Mouse (Mus musculus): Measurements from ENCODE around the gene Susd3. TPM values are rescaled to one million over a fixed set of nuclear protein-coding genes. Genes with fewer than 3 reads are reported as not detected.

Susd3 gene
- polyA plus RNA-seq, 1 experiment from 2014 or later, result 12.6 TPM

GRCm38 (mm10) chr13:49212711-49213500, 35.6 kb downstream of the Susd3 start:
- H3K9me3 ChIP-seq (ENCODE audit: control insufficient read depth, low read length), result no peaks in the 10 kb centered on the region
- WGBS, result 84% methylated on average over 4 of the region's 4 CpGs

GRCm38 (mm10) chr13:49209306-49209705, 39.2 kb downstream of the Susd3 start:
- H3K36me3 ChIP-seq (ENCODE audit: control insufficient read depth, insufficient read depth, low read length), result no peaks in the 10 kb centered on the region
- 67% methylated on average over 7 of the region's 7 CpGs for WGBS
- no peak overlapping the region for H3K4me3 ChIP-seq (ENCODE audit: low read length)
- ATAC-seq (ENCODE audit: low FRiP score, low TSS enrichment), result 0 out of 2 replicates have a peak, but pooled peaks have one; percentile 17
- H3K27ac ChIP-seq (ENCODE audit: low read depth, low read length), result no peak overlapping the region
- H3K4me1 ChIP-seq (ENCODE audit: control insufficient read depth, insufficient read depth, low read length), result no peaks in the 10 kb centered on the region
- H3K9ac ChIP-seq (ENCODE audit: low read depth, low read length), result no peak overlapping the region
- H3K4me2 ChIP-seq (replicated peaks; ENCODE audit: low read depth, low read length), result no peak overlapping the region
- no peaks in the 10 kb centered on the region for H3K27me3 ChIP-seq (ENCODE audit: control insufficient read depth, insufficient read depth, low read length)
- no peaks in the 10 kb centered on the region for H3K9me3 ChIP-seq (ENCODE audit: control insufficient read depth, low read length)

More at GRCm38 (mm10) chr13:49212711-49213500, 35.6 kb downstream of the Susd3 start:
- Histone ChIP-seq H3K27ac (ENCODE audit: low read depth, low read length) (no peak overlapping the region), H3K9ac (ENCODE audit: low read depth, low read length) (no peak overlapping the region), H3K27me3 (ENCODE audit: control insufficient read depth, insufficient read depth, low read length) (no peaks in the 10 kb centered on the region), H3K4me3 (ENCODE audit: low read length) (no peak overlapping the region), H3K36me3 (ENCODE audit: control insufficient read depth, insufficient read depth, low read length) (no peaks in the 10 kb centered on the region), H3K4me2 (replicated peaks; ENCODE audit: low read depth, low read length) (no peak overlapping the region), H3K4me1 (ENCODE audit: control insufficient read depth, insufficient read depth, low read length) (0 out of 2 replicates have a peak, but pooled peaks cover 5% of the 10 kb centered on the region)
- no peak for ATAC-seq (ENCODE audit: low FRiP score, low TSS enrichment)

- no peaks in the 10 kb centered on the region for H3K36me3 ChIP-seq (ENCODE audit: control insufficient read depth, insufficient read depth, low read length)
- no peak overlapping the region for H3K9ac ChIP-seq (ENCODE audit: low read depth, low read length)
- H3K4me1 ChIP-seq (ENCODE audit: control insufficient read depth, insufficient read depth, low read length), result no peaks in the 10 kb centered on the region
- no peaks in the 10 kb centered on the region for H3K27me3 ChIP-seq (ENCODE audit: control insufficient read depth, insufficient read depth, low read length)
- ATAC-seq (ENCODE audit: low FRiP score, low TSS enrichment), result no peak
- H3K27ac ChIP-seq (ENCODE audit: low read depth, low read length), result no peak overlapping the region
- WGBS, result 94% methylated on average over 2 of the region's 2 CpGs
- H3K9me3 ChIP-seq (ENCODE audit: control insufficient read depth, low read length), result no peaks in the 10 kb centered on the region
- no peak overlapping the region for H3K4me3 ChIP-seq (ENCODE audit: low read length)
- H3K4me2 ChIP-seq (replicated peaks; ENCODE audit: low read depth, low read length), result no peak overlapping the region
Measured at GRCm38 (mm10) chr13:49206341-49206740, 42.2 kb downstream of the Susd3 start.

- no peak overlapping the region for H3K4me3 ChIP-seq (ENCODE audit: low read length)
- H3K9ac ChIP-seq (ENCODE audit: low read depth, low read length), result no peak overlapping the region
- 43% methylated on average over 13 of the region's 13 CpGs for WGBS
- H3K36me3 ChIP-seq (ENCODE audit: control insufficient read depth, insufficient read depth, low read length), result no peaks in the 10 kb centered on the region
- no peaks in the 10 kb centered on the region for H3K4me1 ChIP-seq (ENCODE audit: control insufficient read depth, insufficient read depth, low read length)
- no peak overlapping the region for H3K27ac ChIP-seq (ENCODE audit: low read depth, low read length)
- H3K4me2 ChIP-seq (replicated peaks; ENCODE audit: low read depth, low read length), result no peak overlapping the region
- H3K9me3 ChIP-seq (ENCODE audit: control insufficient read depth, low read length), result no peaks in the 10 kb centered on the region
- H3K27me3 ChIP-seq (ENCODE audit: control insufficient read depth, insufficient read depth, low read length), result no peaks in the 10 kb centered on the region
- peak; percentile 53; the same call in 1 of the 2 replicates for ATAC-seq (ENCODE audit: low FRiP score, low TSS enrichment)
Measured at GRCm38 (mm10) chr13:49205381-49205998, 43.0 kb downstream of the Susd3 start.

GRCm38 (mm10) chr13:49202556-49202955, 46.0 kb downstream of the Susd3 start:
- no peaks in the 10 kb centered on the region for H3K4me1 ChIP-seq (ENCODE audit: control insufficient read depth, insufficient read depth, low read length)
- H3K27ac ChIP-seq (ENCODE audit: low read depth, low read length), result no peak overlapping the region
- ATAC-seq (ENCODE audit: low FRiP score, low TSS enrichment), result no peak
- 88% methylated on average over 7 of the region's 7 CpGs for WGBS
- H3K9ac ChIP-seq (ENCODE audit: low read depth, low read length), result no peak overlapping the region
- no peak overlapping the region for H3K4me2 ChIP-seq (replicated peaks; ENCODE audit: low read depth, low read length)
- no peaks in the 10 kb centered on the region for H3K27me3 ChIP-seq (ENCODE audit: control insufficient read depth, insufficient read depth, low read length)
- H3K4me3 ChIP-seq (ENCODE audit: low read length), result no peak overlapping the region
- no peaks in the 10 kb centered on the region for H3K9me3 ChIP-seq (ENCODE audit: control insufficient read depth, low read length)
- no peaks in the 10 kb centered on the region for H3K36me3 ChIP-seq (ENCODE audit: control insufficient read depth, insufficient read depth, low read length)

GRCm38 (mm10) chr13:49200688-49201087, 47.8 kb downstream of the Susd3 start:
- H3K4me3 ChIP-seq (ENCODE audit: low read length), result no peak overlapping the region
- H3K4me1 ChIP-seq (ENCODE audit: control insufficient read depth, insufficient read depth, low read length), result no peaks in the 10 kb centered on the region
- no peaks in the 10 kb centered on the region for H3K27me3 ChIP-seq (ENCODE audit: control insufficient read depth, insufficient read depth, low read length)
- H3K27ac ChIP-seq (ENCODE audit: low read depth, low read length), result no peak overlapping the region
- H3K36me3 ChIP-seq (ENCODE audit: control insufficient read depth, insufficient read depth, low read length), result peaks cover 4% of the 10 kb centered on the region; the same call in 1 of the 2 replicates
- H3K9me3 ChIP-seq (ENCODE audit: control insufficient read depth, low read length), result no peaks in the 10 kb centered on the region
- ATAC-seq (ENCODE audit: low FRiP score, low TSS enrichment), result no peak
- no peak overlapping the region for H3K9ac ChIP-seq (ENCODE audit: low read depth, low read length)
- no peak overlapping the region for H3K4me2 ChIP-seq (replicated peaks; ENCODE audit: low read depth, low read length)
- WGBS, result 86% methylated on average over 13 of the region's 13 CpGs

GRCm38 (mm10) chr13:49199891-49200290, 48.6 kb downstream of the Susd3 start:
- H3K9ac ChIP-seq (ENCODE audit: low read depth, low read length), result no peak overlapping the region
- no peak for ATAC-seq (ENCODE audit: low FRiP score, low TSS enrichment)
- no peak overlapping the region for H3K4me2 ChIP-seq (replicated peaks; ENCODE audit: low read depth, low read length)
- H3K36me3 ChIP-seq (ENCODE audit: control insufficient read depth, insufficient read depth, low read length), result peaks cover 9% of the 10 kb centered on the region; the same call in 1 of the 2 replicates
- H3K4me1 ChIP-seq (ENCODE audit: control insufficient read depth, insufficient read depth, low read length), result no peaks in the 10 kb centered on the region
- H3K9me3 ChIP-seq (ENCODE audit: control insufficient read depth, low read length), result no peaks in the 10 kb centered on the region
- no peaks in the 10 kb centered on the region for H3K27me3 ChIP-seq (ENCODE audit: control insufficient read depth, insufficient read depth, low read length)
- WGBS, result 90% methylated on average over 7 of the region's 7 CpGs
- H3K4me3 ChIP-seq (ENCODE audit: low read length), result no peak overlapping the region
- no peak overlapping the region for H3K27ac ChIP-seq (ENCODE audit: low read depth, low read length)

GRCm38 (mm10) chr13:49198734-49199133, 49.8 kb downstream of the Susd3 start:
- H3K4me3 ChIP-seq (ENCODE audit: low read length), result no peak overlapping the region
- H3K9me3 ChIP-seq (ENCODE audit: control insufficient read depth, low read length), result no peaks in the 10 kb centered on the region
- no peak overlapping the region for H3K4me2 ChIP-seq (replicated peaks; ENCODE audit: low read depth, low read length)
- H3K4me1 ChIP-seq (ENCODE audit: control insufficient read depth, insufficient read depth, low read length), result no peaks in the 10 kb centered on the region
- WGBS, result 90% methylated on average over 9 of the region's 9 CpGs
- H3K27ac ChIP-seq (ENCODE audit: low read depth, low read length), result no peak overlapping the region
- no peak overlapping the region for H3K9ac ChIP-seq (ENCODE audit: low read depth, low read length)
- H3K27me3 ChIP-seq (ENCODE audit: control insufficient read depth, insufficient read depth, low read length), result no peaks in the 10 kb centered on the region
- ATAC-seq (ENCODE audit: low FRiP score, low TSS enrichment), result no peak
- H3K36me3 ChIP-seq (ENCODE audit: control insufficient read depth, insufficient read depth, low read length), result peaks cover 10% of the 10 kb centered on the region; the same call in 1 of the 2 replicates

GRCm38 (mm10) chr13:49196766-49197165, 51.7 kb downstream of the Susd3 start:
- no peak overlapping the region for H3K9ac ChIP-seq (ENCODE audit: low read depth, low read length)
- no peak for ATAC-seq (ENCODE audit: low FRiP score, low TSS enrichment)
- H3K27me3 ChIP-seq (ENCODE audit: control insufficient read depth, insufficient read depth, low read length), result no peaks in the 10 kb centered on the region
- 0 out of 2 replicates have a peak, but pooled peaks cover 5% of the 10 kb centered on the region for H3K4me1 ChIP-seq (ENCODE audit: control insufficient read depth, insufficient read depth, low read length)
- H3K4me3 ChIP-seq (ENCODE audit: low read length), result no peak overlapping the region
- H3K36me3 ChIP-seq (ENCODE audit: control insufficient read depth, insufficient read depth, low read length), result peaks cover 10% of the 10 kb centered on the region; the same call in 1 of the 2 replicates
- no peak overlapping the region for H3K4me2 ChIP-seq (replicated peaks; ENCODE audit: low read depth, low read length)
- H3K9me3 ChIP-seq (ENCODE audit: control insufficient read depth, low read length), result no peaks in the 10 kb centered on the region
- 79% methylated on average over 6 of the region's 6 CpGs for whole genome bisulfite sequencing
- no peak overlapping the region for H3K27ac ChIP-seq (ENCODE audit: low read depth, low read length)

Data from kidney, embryonic 14.5 days (tissue).